Mouse (Mus musculus): Measurements from ENCODE around the gene Myh9.

DNA sequence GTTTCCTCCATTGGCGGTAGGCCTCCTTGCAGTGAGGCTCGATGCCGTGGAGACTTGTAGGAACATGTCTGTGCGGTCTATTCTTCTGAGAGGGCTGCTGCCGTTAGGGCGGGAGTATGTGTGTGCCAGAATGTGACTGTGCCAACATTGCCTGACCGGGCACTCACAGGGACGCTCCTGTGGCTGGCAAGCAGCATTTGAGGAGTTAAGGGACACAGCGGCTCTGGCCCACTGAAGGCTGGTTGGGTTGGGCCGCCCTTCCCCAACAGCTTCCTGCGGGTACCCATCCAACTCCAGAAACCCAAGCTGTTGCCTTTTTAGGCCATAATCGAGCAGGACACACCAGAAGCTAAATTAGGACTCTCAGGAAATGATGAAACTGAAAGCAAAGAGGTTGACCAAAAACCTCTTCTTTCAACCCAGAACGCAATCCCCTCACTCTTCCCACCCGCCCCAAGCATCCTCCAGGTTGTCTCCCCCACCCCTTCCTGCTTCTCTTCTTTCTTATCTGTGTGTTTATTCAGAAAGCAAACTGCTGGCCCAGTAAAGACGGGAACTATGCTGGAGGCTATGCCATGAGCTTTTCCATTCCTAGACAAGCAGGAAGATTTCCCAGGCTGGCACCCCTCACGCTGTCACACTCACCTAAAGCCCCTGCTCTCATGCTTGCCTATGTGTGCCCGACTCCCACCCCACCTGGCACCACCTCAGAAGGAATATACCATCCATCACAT, 25.9 kb downstream of the Myh9 start:
- TF ChIP-seq POLR2A (IDR thresholded peaks at IDR 0.05; ENCODE audit: insufficient read depth, low read depth, low read length) (no peak), CTCF (IDR thresholded peaks at IDR 0.05; ENCODE audit: insufficient read depth, low read depth, low read length) (no peak)

Measured in olfactory bulb, adult 2 months (tissue).